Mouse (Mus musculus) erythroid progenitor cell, adult 5-6 weeks (primary cell): Measurements from ENCODE around the gene Cenpv. TPM values are rescaled to one million over a fixed set of nuclear protein-coding genes. Genes with fewer than 3 reads are reported as not detected.

Source experiments
- ATAC-seq: replicated peaks from 2 replicates; pipeline ENCODE4 v1.8.0; 2016; ENCODE audit warnings: moderate number of reproducible peaks, mild to moderate bottlenecking, moderate TSS enrichment, inconsistent platforms; ENCODE audit not compliant: poor library complexity, low FRiP score, severe bottlenecking
- total RNA-seq, 2 experiments: library from RNA; stranded (forward) in 1 of 2; stranded (reverse) in 1 of 2; fragments of 150-400 nt in 1 of 2; fragments of 186-747, 209-891 nt in 1 of 2; gene quantifications; 2 replicates each; pipeline versions ENCODE4 v1.2.3 to v1.2.4; 2015 to 2017; ENCODE audit warnings: low replicate concordance in 2 of 2

Cenpv gene
- total RNA-seq, 2 experiments from 2014 or later = 12.6 to 18.4 TPM

DNA sequence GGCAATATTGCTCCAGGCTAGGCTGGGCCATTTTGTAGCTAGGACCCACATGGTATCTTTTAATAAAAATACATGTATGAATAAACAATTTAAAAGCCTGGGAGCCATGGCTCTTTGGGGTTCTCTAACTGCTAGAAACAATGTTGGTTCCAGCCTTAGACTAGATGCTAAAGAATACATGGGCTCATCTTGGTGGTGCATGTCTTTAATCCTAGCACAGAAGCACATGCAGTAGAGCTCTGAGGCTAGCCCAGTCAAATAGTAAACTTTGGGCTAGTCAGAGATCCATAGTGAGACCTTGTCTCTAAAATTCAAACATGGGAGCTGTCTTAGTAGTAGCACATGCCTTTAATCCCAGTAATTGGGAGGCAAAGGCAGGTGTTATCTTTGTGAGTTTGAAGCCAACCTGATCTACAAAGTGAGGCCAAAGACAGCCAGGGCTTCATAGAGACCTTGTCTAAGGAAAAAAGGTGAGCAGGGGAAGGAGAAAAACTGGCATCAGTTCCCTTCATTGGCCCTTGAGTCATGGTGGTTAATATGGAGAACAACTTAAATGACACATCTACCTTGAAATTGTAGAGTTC is 16.0 kb upstream of the Cenpv start:
- ATAC-seq = no peak

DNA sequence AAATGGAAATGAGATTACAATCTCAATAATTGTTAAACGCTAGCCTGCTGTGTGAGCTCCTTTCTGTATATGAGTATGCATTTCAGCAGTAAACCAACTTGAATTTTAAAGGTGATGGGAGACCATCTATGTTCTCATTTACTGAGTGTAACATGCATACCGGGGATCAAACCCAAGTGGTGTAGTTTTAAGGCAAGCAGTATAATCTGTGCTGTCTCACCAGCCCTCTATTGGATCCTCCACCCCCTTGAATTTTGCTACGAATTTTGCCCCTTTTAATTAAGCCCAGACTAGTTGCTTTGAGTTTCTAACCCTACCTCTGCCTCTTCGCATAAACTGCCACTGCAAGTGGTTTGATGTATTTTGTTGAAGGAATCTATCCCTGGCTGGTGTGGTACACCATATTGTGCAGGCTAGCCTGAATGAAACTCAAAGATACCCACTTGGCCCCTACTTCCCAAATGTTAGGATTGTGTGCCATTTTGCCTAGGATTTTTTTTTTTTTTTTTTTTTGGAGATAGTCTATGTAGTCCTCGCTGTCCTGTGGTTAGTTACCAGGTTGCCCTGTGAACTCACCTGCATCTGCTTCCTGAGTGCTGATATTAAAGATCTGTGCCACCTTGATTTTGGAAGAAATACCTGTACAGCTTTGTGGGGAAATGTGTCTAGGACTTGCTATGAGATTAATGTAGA is 15.2 kb upstream of the Cenpv start:
- no peak for ATAC-seq

- no peak for ATAC-seq
Measured at GRCm38 (mm10) chr11:62553633-62554032, 14.6 kb upstream of the Cenpv start.

DNA sequence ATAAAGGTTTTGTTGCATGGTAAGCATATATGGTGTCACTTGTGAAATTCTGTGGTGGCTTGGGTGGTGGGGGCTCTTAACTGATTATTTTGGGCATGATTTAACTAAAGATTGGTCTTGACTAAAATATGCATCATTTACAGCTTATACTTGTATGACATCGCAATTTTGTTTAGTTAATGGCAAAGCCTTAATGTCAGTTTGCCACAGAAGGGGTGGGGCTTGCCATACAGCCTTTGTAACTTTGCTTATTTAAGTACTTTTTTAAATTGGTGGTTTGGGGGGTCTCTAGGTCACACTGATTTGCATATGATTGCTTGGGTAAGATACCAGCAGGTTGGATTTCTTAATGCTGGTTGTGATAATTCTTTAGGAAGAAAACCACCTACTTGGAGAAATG is 14.1 kb upstream of the Cenpv start:
- ATAC-seq = no peak

GRCm38 (mm10) chr11:62551226-62552119 is 12.4 kb upstream of the Cenpv start:
- peak; percentile 70 for ATAC-seq

- ATAC-seq = peak; percentile 91
Measured at GRCm38 (mm10) chr11:62550727-62551225, 11.7 kb upstream of the Cenpv start, which contains the start of gene Ubb. Gene Ubb (plus strand): TSS chr11:62551171.

- peak; percentile 76 for ATAC-seq
Measured at GRCm38 (mm10) chr11:62550227-62550685, 11.2 kb upstream of the Cenpv start.

GRCm38 (mm10) chr11:62549782-62550181 is 10.7 kb upstream of the Cenpv start:
- ATAC-seq = 0 out of 2 replicates have a peak, but pooled peaks have one; percentile 40

DNA sequence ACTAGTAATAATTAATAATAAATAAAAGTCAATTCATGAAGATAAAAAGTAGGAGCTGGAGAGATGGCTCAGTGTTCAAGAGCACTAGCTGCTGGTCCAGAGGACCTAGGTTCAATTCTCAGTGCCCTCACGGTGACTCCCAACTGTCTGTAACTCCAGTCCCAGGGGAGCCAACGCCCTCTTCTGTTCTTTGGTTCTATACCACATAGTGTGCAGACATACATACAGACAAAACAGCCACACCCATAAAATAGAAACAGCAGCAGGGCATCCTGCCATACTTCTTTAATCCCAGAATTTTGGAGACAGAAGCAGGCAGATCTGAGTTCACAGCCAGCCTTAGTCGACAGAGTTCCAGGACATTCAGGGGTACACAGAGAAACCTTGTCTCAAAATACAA is 4.9 kb upstream of the Cenpv start:
- no peak for ATAC-seq

GRCm38 (mm10) chr11:62541581-62541980 is 2.5 kb upstream of the Cenpv start:
- no peak for ATAC-seq

DNA sequence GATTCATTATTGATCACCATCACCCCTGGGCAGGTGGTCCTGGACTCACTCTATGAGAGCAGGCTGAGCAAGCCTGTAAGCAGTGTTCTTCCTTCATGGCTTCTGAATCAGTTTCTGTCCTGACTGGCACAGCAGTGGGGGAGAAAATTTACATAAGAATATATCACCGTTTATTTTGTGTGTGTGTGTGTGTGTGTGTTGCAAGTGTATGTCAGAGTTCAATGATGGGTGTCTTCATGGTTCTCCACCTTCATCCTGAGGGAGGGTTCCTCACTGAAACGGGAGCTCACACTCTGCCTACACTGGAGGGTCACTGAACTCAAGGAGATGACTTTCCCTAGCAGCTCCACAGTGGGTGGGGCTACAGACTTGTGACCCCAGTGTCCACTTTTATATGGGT is 1.9 kb upstream of the Cenpv start:
- no peak for ATAC-seq

- no peak for ATAC-seq
Measured at GRCm38 (mm10) chr11:62540167-62540566, 1.1 kb upstream of the Cenpv start.

- ATAC-seq = peak; percentile 85
Measured at GRCm38 (mm10) chr11:62538321-62539088, 556 bp downstream of the Cenpv start.

GRCm38 (mm10) chr11:62537590-62537989 is 1.5 kb downstream of the Cenpv start:
- no peak for ATAC-seq

- no peak for ATAC-seq
Measured at GRCm38 (mm10) chr11:62537089-62537488, 2.0 kb downstream of the Cenpv start.

GRCm38 (mm10) chr11:62522283-62522682 is 16.8 kb downstream of the Cenpv start:
- ATAC-seq = no peak

DNA sequence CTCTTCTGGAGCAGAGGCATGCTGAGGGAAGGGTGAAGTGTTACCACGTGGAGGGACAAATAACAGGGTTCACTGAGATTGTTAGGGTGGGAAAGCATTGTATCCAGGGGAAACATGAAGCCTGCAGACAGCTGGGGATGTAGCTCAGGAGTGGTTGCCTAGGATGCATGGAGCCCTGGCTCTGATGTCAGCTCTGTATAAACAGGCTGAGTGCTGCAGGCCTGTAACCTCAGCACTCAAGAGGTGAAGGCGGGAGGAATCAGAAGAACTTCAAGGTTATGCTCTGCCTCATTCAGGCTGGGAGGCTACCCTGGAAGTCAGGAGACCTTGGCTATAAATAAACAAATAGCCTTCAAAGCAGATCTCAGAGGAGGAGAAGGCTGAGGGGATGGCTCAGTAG is 20.1 kb downstream of the Cenpv start:
- no peak for ATAC-seq

GRCm38 (mm10) chr11:62513311-62513710 is 25.8 kb downstream of the Cenpv start:
- ATAC-seq = no peak

DNA sequence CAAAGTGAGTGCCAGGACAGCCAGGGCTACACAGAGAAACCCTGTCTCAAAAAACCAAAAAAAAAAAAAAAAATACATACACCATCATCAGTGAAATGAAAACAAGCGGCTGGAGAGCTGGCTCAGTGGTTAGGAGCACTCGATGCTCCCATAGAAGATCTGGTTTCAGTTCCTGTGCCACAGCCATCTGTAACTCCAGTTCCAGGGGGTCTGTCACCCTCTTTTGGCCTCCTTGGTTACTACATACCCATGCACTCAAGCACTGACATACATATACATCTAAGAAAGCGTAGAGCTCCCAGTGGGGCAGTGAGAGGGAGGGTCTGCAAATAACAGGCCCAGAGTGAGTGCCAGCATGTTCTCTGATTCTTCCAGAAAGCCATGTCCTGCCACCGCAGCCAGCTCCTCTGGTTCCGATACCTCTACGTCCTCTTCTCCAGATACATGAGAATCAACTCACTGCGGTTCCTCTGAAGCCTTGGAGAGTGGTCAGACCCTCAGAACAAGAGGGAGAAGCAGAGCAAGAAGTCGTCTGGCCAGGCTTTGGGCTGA is 26.5 kb downstream of the Cenpv start:
- no peak for ATAC-seq
